Mouse (Mus musculus) adipocyte (in vitro differentiated cells): ENCODE measurements around the gene Gm10803.
"Not testable (repeated sequence)": the region's sequence is repeated elsewhere in the genome, so short reads cannot be mapped to it uniquely, and the experiment has no call there.

ENCODE experiments used
- DNase-seq: peaks from one replicate; pipeline ENCODE4 v3.0.0-alpha.2; 2016; ENCODE audit warnings: low spot score

The Gm10803 gene

DNA sequence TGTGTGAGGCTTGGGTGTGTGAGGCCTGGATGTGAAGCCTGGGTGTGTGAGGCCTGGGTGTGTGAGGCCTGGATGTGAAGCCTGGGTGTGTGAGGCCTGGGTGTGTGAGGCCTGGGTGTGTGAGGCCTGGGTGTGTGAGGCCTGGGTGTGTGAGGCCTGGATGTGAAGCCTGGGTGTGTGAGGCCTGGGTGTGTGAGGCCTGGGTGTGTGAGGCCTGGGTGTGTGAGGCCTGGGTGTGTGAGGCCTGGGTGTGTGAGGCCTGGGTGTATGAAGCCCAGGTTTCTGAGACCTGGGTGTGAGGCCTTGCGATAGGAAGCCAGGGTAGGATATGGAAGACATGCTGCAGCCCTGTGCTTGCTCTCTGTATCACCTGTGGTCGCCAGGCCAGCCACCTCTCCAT, at the start of gene Gm10803:
Gene Gm10803, plus strand, starts transcription at position 301 of the 400 bp plus-strand sequence.
- DNase-seq: not testable (repeated sequence)

DNA sequence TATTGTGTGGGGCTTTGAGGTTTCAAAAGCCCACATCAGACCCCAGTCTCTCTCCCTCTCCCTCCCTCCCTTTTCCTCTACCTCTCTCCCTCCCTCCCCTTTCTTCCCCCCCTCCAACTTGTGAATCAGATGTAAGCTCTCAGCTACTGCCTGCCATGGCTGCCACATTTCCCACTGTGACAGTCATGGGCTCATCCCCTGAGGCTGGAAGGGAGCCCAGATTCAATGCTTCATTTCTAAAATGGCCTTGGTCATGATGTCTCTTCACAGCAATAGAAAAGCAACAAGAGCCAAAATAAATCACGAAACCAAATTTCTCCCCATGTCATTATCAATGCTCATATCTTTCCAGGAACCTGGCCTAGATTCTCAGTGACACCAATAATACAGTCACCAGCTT, 49.5 kb upstream of the Gm10803 start:
- DNase-seq: no peak

DNA sequence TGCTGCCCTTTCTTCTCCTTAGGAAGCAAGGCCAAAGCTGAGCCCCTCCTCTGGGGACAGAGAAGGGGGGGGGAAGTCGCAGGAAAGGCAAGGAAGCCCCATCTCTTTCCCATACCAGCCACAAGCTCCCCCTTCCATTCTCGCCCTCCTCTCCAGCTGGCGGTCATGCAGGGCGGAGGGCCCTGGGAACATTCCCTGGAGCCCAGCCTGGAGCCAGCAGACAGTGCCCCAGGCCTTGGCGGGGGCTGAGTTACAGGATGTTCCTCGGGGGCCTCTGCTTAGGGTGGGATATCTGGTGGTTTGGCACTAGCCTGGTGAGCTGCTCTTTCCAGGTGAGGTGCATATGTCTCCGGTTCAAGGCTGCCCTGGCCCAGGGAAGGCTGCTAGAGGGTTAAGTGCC, 48.2 kb upstream of the Gm10803 start:
- DNase-seq: no peak

DNA sequence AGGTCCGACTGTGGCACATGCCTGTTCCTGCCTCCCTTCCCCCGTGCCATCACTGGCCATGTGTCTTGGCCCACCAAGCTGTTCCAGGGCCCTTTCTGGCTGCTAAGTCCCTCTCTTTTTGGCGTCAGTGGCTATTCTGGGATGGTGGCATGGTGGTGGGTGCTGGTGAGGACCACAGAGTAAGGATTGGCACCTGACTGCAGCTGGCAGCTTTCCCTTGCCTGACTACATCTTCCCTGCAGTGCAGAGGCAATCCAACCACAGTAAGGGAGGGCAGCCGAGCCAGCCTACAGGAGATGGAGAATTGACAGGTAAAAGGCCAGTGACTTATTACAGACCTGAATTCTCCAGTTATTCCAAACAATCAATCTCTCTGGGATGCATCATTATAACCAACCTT, 45.1 kb upstream of the Gm10803 start:
- no peak for DNase-seq

DNA sequence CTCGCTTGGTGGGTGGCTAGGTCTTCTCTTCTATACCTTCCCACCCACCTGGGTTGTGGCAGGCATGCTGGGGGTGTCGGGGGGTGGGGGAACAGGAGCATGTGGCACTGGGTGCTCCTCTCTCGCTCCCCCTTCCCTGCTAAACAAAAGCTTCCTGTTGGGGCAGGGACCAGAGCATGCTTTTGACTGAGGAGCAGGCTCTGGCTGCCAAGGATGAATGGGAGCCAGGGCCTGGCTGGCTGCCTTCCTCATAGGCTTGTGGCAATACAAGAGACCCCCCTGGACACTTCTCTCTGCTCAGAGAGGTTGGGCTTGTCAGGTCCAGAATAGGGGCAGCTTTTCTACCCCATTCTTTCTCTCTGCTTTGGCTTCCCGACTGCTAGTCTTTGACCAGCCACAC, 39.3 kb upstream of the Gm10803 start:
- no peak for DNase-seq

DNA sequence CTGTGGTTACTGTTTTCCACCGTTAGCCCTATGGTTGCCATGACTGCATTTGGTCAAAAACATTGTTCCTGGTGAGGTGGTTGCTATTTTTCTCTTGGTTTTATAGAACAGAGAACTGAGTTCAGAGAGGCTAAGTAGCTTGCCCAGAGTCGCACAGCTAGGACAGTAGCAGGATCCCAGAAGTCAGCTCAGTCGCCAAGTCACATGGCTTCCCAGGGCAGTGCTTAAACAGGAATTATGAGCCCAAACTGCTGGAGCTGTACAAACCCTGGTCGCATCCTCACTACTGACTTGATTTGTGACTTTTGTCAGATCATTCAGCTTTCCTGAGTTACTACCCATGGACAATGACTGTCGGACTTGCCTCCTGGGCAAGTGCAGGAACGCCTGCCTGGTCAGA, 38.8 kb upstream of the Gm10803 start:
- no peak for DNase-seq

DNA sequence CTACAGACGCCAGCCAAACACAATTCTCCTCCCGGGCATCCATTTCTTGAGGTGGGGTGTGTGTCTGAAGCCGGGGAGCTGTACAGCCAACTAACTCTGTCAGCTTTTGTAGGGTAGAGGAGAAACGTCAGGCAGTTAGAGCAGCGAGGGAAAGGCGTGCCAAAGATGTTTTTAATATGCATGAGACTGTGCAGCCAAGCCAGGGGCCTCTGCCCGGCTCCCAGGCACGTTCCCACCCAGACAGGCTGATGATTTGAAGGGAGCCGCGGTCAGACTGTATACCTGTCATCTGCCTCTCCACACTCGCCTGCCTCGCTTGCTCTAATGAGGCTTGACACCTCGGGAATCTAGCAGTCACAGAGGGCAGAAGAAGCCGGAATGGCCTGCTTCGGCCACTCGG, 38.4 kb upstream of the Gm10803 start:
- no peak for DNase-seq

DNA sequence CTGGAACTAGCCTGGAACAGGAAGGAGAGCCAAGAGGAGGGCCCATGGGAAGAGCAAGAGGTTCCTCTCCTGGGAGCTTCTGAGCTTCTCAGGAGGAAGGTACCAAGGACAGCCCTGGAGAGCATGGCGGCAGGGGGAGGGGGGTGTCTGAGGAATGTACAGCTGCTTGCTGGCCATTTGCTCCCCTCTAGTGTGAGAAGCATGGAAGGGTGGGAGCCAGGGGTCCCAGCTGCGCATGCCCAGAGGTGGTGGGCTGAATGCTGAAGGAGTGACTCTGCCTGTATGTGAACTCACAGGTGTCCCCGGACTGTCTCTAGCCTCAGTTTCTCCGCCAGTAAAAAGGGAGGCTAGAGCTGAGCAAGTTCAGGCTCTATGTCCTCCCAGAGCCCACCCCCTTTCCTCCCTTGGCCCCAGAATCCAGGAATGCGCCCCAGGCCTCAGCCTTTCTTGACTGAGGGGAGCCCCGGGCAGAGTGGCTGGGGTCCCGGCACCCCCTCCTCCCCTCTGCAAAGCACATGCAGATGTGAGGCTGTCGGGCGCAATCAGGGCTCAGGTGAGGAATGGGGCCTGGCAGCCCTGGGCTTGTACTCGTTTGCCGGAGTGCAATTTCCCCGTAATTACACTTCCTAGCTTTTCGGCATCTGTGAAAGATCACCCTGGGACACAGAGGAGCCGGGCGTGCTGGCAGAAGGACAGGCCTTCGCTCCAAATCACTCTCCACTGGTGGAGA, 35.2 kb upstream of the Gm10803 start:
- no peak for DNase-seq

DNA sequence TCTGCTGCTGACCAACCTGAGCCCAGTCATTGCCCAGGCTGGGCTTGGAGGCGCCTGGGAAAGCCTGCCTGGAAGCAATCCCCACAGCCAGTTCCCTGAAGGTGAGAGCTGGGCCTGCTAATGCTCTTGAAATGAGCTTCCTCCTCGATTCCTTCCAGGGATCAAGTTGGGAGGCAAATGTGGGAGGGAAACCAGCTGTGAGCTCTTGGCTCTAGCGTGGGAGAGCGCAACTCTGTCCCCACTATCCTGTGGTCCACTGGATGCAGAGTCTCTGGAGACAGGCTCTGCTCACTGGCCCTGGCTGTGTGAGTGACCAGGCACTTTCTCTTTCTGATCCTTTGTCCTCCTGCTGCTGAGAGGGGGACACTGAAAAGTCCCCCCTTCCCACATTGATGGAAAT, 30.8 kb upstream of the Gm10803 start:
- DNase-seq: no peak

DNA sequence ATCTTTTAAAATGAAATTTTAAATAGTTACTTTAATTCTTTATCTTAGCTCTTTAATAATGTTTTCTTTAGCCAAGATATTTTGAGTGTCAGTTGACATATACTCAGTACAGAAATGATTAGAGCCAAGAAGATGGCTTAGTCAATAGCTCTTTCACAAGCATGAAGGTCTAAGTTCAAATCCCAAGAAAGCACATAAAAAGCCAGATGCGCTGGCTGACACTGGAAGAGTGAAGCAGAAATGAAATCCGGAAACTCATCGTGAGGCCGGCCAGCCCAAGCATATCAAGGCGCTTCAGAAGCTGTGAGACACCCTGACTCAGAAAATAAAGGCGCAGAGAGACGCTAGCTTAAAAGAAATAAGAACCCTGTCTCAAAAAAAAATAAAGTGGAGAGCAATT, 26.5 kb upstream of the Gm10803 start:
- DNase-seq: peak; percentile 28

DNA sequence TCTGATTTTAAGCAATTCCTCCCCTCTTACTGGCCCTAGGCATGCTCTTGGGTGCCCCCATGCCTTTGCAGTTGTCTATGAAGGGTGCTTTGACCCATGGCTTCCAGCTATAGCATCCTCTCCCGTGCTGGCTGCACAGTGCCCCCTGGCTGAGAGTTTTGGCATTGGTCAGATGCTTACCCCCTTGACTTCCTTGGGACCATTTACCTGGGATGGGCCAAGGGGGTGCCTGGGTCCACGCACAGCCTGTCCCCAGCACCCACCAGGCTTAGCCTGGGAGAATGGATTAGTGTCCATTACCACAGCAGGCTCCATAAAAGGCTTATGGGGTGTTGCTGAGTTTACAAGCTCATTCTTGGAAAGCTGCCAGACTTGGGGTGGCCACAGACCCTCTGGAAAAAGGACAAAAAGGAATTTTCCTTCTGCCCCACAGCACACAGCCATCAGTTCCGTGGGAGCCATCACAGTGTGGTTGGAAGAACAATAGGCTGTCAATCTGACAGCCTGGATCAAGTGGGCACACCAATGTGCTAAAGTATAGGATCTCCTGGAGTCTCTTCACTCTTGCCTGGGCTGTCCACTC, 22.9 kb upstream of the Gm10803 start:
- no peak for DNase-seq

DNA sequence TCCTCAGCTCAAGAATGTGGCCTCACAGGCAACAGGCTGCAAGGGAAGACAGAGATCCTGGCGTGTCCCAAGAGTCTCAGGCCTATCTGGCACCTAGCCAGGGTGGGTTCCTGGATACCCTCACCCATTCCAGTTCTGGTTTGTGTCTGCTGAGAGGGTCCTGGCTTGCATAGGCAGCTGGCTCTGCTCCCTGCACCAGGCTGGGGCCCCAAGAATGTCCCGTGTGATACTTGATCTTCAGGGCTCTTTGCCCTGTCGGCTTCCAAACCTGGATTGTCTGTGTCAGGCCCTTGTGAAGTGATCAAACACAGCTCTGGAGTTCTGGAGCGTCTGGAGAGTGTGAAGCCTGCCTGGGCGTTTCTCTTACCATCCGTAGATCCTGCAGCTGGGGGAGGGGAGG, 22.2 kb upstream of the Gm10803 start:
- DNase-seq: no peak

DNA sequence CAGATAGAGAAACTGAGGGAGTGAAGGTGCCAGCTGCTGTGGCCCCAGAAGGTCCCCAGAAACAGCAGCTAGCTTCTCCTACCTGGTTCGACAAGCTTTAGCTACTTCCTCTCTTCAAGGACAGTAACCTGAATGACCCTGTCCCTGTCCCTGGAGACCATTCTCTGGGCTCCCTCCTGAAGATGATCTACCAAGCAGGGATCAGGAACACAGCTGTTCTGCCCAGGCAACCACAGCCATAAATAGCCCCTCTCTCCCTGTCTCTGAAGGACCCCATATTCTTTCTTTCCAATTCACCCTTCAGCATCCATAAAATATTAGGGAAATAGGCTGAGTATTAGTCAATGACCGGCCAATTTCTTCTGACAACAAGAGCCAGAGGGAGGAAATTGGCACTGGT, 18.6 kb upstream of the Gm10803 start:
- no peak for DNase-seq

DNA sequence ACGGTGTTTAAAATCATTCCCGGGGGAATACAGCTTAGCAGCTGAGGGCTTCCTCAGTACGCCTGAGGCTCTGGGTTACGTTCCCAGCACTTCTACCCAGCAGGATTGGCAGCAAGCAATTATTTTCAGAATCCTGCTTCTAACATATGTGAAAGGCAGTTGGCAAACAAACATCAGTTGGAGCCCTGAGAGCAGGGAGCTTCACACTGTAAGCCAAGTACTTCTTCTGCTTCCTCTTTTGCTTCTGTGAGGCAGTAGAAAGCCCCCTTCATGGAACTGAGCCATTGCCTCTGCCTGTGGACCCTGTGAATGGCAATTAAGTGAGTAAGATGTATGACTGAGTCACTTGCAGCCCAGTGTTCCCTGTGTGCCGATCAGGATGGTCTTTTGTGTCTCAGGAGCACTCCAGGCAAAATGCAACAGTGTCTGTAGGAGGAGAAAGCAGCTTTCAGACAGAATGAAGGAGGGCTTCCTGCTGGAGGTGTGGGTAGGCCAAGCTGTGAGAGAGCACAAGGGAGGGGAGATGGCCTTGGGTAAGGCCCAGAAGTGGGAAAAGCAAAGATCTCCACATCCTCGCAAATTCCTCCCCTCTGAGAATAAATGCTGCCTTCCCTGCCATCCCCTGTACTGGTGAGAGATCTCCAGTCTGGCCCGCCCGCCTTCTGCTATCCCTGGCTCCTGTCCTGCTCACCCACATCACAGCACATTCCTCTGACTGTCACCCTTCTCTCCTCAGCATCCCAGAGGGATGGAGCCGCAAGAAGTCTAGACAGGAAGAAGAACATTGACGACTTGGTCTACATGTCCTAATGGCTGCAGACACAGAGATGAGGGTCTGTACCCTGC, 7.5 kb upstream of the Gm10803 start:
- DNase-seq: no peak

DNA sequence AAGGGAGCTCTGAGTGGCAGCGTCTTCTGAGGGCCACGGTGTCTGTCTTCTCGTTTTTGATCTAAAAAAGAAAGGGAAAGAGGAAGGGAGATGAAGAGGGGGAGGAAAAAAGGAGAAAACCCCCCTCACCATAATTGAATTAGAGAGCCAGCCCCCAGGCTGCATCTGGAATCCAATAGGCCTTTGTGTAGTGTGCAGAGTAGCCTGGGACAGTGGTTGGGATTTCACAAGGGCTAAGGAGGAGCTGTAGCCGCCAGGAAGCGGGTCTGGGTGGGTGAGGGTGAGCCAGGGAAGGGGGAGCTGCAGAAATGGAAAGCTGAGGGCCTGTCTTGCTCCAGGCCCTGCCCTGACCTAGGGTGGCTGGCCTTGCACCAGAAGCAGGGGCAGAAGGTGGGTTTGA, 6.5 kb upstream of the Gm10803 start:
- DNase-seq: no peak

DNA sequence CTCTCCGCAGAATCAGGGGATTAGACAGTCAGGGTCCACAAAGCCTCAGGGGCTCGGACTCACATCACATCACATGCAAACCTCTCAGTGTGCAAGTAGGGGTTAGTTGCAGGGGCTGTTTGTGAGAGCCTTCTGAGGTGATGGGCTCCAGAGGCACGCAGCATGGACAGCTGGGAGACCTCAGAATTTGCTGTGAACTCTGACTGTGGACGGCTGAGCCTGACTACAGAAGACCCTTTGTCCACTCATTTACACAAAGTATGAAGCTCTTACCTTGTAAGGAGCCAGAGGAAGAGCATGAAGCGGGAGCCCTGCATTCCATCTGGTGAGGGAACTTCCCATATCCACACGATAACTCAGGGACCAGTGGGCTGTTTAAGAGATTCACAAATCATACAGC, 5.3 kb downstream of the Gm10803 start:
- no peak for DNase-seq

DNA sequence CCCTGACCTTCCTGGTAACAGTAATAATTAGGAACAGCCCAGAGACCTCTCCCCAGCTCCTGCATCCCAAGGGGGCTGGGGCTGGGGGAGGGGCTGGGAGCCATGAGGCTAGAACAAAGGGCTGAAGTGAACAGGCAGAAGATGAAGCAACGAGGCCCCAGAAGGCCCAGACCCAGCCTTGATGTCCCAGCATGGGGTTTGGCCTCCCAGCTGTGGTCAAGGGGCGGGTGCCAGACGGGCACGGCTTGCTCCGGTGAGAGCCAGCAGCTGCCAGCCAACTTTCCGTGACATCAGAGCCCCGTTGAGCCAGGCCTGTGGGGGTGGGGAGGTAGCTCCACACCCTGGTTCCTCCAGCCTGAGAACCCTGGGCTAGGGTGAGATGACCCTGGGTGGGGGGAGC, 7.3 kb downstream of the Gm10803 start:
- DNase-seq: peak; percentile 51

DNA sequence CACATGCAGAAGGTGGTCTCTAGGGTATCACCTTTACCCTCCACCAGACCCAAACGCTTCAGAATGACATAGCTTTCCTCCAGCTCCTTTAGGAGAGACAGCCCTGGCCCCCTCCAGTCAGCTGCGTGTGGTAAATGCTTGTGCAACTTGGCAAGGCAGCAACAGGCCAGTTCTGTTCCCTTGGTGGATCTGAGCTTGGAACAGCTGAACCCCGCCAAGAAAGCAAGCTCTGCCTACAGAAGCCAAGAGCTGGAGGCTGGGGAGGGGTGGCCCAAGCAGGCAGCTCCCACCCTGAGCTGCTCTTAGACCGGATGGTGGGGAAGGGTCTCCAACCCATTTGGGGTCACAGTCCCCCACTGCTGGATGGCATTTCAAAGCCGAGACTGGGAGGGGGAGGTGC, 12.2 kb downstream of the Gm10803 start:
- DNase-seq: peak; percentile 59

DNA sequence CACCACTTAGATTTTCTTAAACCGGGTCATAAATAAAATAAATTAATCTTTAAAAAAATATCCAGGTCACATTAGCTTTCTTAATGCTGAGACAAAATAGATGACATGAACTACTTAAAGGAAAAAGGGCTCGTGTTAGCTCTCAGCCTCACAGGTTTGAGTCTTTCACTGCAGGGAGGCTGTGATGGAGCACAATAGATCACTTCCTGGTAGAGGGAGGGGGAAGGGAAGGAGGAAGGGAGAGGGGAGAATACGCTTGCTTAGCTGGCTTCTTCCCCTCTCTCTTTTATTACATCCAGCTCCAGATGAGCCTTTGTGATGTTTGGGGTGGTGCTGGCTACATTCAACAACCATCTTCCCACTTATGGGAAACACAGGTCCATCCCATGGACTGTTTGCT, 20.9 kb downstream of the Gm10803 start:
- DNase-seq: no peak

DNA sequence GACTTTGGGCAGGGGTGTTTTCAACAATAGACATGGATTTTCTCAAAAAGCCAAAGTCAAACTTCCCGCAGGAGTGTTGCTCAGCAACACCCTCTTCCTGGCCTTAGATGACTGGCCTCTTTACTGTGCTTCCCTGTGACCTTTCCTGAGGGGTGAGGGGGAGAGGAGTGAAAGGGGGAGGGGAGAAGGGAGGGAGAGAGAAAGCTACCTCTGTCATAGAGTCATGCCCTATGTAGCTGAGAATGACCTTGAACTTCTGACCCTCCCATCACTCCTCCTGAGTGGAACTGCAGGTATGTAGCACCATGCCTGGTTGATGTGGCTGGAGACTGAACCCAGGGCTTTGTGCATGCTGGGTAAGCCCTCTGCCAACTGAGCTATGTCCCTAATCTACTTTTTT, 25.5 kb downstream of the Gm10803 start:
- no peak for DNase-seq

DNA sequence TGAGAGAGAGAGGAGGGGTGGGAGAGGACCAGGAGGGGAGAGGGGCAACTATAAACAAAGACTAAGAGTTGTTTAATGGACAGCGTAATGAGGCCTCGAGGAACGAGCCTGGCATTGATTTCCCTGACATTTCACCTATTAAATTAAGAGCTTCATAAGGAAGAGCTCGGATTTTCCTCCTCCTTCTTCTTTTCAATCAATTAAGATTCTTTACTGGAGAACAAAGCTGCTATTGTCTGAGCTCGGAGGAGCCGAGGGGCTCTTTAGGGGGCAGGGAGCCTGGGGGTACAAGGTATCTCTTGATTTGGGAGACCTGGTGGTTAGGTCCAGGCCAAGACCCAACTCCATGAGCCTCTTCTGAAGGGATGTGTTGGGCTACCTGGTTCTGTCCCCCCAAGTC, 27.1 kb downstream of the Gm10803 start:
- no peak for DNase-seq

DNA sequence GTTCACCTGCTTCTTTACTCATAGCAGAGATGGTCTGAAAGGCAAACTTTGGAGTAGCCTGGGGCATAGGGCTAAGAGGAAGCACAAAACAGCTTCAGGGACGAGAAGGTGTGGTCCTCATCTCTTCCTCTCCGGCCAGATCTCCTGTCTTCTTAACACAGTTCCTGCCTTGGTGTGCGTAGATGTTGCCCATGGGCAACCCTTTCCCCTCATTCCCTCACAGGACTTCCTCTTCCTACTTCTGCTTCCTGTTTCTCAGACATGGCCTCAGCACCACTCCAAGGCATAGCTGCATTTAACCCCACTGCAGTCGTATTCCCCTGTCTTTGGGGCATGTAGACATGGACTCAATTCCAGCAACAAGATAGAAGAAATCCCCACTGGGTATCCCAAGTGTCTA, 29.5 kb downstream of the Gm10803 start:
- no peak for DNase-seq

DNA sequence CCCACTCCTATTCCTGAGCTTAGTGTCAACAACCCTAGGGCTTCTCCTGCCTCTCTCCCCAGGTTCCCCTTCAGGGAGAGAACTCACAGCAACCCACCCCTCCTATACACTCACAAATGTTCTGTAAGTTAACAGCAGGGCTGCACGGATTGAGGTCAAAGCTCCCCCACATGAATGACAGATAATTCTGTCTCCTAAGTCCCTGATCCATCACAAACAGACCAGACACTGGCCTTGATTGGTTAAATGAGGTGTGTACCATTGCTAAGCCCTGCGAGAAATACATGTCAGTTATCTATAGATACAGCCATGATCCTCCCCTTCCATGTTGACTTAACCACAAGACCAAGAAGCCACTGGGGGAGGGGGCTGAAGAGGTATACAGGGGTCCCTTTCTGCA, 31.3 kb downstream of the Gm10803 start:
- no peak for DNase-seq
